Mouse (Mus musculus) limb, embryonic 11.5 days (tissue): ENCODE data around the gene Brix1. TPM values are rescaled to one million over a fixed set of nuclear protein-coding genes. Genes with fewer than 3 reads are reported as not detected.
"Not testable (repeated sequence)": the region's sequence is repeated elsewhere in the genome, so short reads cannot be mapped to it uniquely, and the experiment has no call there.

Source experiments
- ATAC-seq: fragments of 200-750 bp; cut with Nextera tagmentation; 2 replicates; pipeline ENCODE4 v1.8.0; 2017; ENCODE audit warnings: low read depth; ENCODE audit not compliant: insufficient number of reproducible peaks, low FRiP score, low TSS enrichment
- DNase-seq: peaks from one replicate; pipeline ENCODE4 v3.0.0-alpha.2; 2015; ENCODE audit warnings: low spot score
- H3K27ac ChIP-seq: fragments of 300-500 bp; sonication (generic); replicated peaks from 2 replicates; pipeline ENCODE4 v1.5.1; 2014; ENCODE audit warnings: low read depth, mild to moderate bottlenecking, low read length
- H3K27me3 ChIP-seq: fragments of 300-500 bp; sonication (generic); 2 replicates; pipeline ENCODE4 v1.6.1; 2014; ENCODE audit warnings: mild to moderate bottlenecking, low read length, mixed read lengths; ENCODE audit not compliant: control insufficient read depth, insufficient read depth
- H3K36me3 ChIP-seq: fragments of 300-500 bp; sonication (generic); 2 replicates; pipeline ENCODE4 v1.6.1; 2014; ENCODE audit warnings: mild to moderate bottlenecking, low read length, moderate library complexity, mixed read lengths; ENCODE audit not compliant: control insufficient read depth, insufficient read depth
- H3K4me1 ChIP-seq: fragments of 300-500 bp; sonication (generic); 2 replicates; pipeline ENCODE4 v1.6.1; 2014; ENCODE audit warnings: low read length, mixed read lengths; ENCODE audit not compliant: control insufficient read depth, insufficient read depth
- H3K4me2 ChIP-seq: fragments of 300-500 bp; sonication (generic); 2 replicates; pipeline ENCODE4 v1.6.1; 2014; ENCODE audit warnings: low read depth, mild to moderate bottlenecking, moderate library complexity; ENCODE audit not compliant: severe bottlenecking
- H3K4me3 ChIP-seq: fragments of 300-500 bp; sonication (generic); 2 replicates; pipeline ENCODE4 v1.5.1; 2014; ENCODE audit warnings: low read depth, low read length
- H3K9ac ChIP-seq: fragments of 300-500 bp; sonication (generic); 2 replicates; pipeline ENCODE4 v1.6.1; 2014; ENCODE audit warnings: mild to moderate bottlenecking, low read length
- H3K9me3 ChIP-seq: fragments of 300-500 bp; sonication (generic); 2 replicates; pipeline ENCODE4 v1.6.1; 2016; ENCODE audit warnings: low read length; ENCODE audit not compliant: control insufficient read depth
- WGBS: fragments of 180-500 bp; shearing (Covaris S2); extraction: QIAGEN DNeasy Blood & Tissue Kit; methylation state at CpG from one replicate; pipeline ENCODE4 v1.1.7; 2014; 5-methylcytosine and 5-hydroxymethylcytosine counted together
- polyA plus RNA-seq: library from polyadenylated mRNA; unstranded; fragments of >200 nt; fragmentation: Nextera tagmentation; extraction: Ambion mirVana; gene quantifications from 2 replicates; pipeline ENCODE4 v1.2.1, GENCODE M21; 2014

Brix1 gene
- polyA plus RNA-seq, 1 experiment from 2014 or later = 146 TPM

DNA sequence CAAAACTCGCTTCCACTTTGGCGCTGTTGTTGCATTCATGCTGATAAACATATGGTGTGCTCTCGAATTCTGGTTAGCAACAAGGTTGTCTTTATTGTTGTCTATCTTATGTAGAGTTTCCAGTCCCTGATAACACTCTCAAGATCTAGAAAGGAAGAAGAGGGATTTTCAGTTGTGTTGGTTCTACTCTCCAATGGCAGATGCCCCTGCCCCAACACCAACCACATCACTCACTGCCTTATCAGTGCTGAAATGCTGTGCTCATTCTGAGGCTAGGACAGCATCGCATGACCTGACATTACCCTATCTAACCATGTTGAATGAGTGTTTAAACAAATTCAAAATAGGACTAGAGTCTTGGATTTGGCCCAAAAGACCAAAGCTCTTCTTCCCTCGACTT lies 14.3 kb upstream of the Brix1 start:
- Histone ChIP-seq H3K9ac (no peak overlapping the region), H3K4me1 (no peaks in the 10 kb centered on the region), H3K27ac (no peak overlapping the region), H3K4me3 (no peak overlapping the region), H3K9me3 (0 out of 2 replicates have a peak, but pooled peaks cover 2% of the 10 kb centered on the region), H3K36me3 (peaks cover 4% of the 10 kb centered on the region; the same call in 1 of the 2 replicates), H3K4me2 (no peak overlapping the region), H3K27me3 (no peaks in the 10 kb centered on the region)
- ATAC-seq (no peak), DNase-seq (no peak)
- 84% methylated on average over 5 of the region's 5 CpGs for WGBS

DNA sequence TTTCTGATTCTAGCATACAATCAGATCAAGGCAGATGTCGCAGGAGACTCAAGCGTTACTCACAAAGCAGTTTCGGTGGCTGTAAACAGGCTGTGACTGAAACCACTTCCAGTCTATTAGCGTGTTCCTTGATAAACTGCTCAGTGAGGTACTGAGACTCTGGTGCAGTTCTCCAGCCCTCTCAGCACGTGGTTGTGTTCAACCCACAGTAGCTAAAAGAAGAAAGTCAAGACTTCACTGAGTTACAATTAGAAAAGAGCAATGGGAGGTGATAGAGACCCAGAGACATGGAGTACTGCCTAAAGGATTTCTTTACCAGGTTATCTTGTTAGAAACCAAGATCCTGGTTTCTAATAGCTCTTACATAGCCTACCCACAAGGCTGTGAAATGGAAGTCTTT lies 13.8 kb upstream of the Brix1 start:
- no peaks in the 10 kb centered on the region for H3K27me3 ChIP-seq
- H3K27ac ChIP-seq = no peak overlapping the region
- H3K36me3 ChIP-seq = peaks cover 4% of the 10 kb centered on the region; the same call in 1 of the 2 replicates
- WGBS = 82% methylated on average over 5 of the region's 5 CpGs
- no peak overlapping the region for H3K4me3 ChIP-seq
- H3K4me1 ChIP-seq = no peaks in the 10 kb centered on the region
- H3K9ac ChIP-seq = no peak overlapping the region
- H3K9me3 ChIP-seq = 0 out of 2 replicates have a peak, but pooled peaks cover 2% of the 10 kb centered on the region
- no peak for ATAC-seq
- no peak overlapping the region for H3K4me2 ChIP-seq
- no peak for DNase-seq

DNA sequence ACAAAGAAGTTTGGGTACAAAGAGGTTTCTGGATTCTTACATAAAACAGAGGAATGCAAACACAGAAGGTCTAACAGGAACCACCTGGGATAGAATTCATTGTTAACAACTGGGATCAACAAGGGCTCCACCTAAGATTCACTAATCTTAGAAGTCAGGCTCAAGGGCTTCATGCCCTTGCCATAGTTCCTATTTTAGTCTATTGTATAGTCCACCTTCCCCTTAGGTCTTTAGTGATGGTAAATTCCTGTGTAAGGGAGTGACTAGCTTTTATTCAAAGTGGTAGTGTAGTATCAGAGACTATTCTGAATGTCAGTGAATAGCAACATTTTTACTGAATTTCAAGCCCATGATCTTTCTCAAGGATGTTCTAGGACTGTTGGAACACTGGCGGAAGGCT lies 10.9 kb upstream of the Brix1 start:
- not testable (repeated sequence) for H3K9me3 ChIP-seq, H3K4me2 ChIP-seq, H3K4me3 ChIP-seq, ATAC-seq, H3K9ac ChIP-seq, H3K36me3 ChIP-seq, H3K27ac ChIP-seq, DNase-seq, H3K4me1 ChIP-seq, H3K27me3 ChIP-seq
- 95% methylated on average over 1 of the region's 1 CpGs for WGBS

DNA sequence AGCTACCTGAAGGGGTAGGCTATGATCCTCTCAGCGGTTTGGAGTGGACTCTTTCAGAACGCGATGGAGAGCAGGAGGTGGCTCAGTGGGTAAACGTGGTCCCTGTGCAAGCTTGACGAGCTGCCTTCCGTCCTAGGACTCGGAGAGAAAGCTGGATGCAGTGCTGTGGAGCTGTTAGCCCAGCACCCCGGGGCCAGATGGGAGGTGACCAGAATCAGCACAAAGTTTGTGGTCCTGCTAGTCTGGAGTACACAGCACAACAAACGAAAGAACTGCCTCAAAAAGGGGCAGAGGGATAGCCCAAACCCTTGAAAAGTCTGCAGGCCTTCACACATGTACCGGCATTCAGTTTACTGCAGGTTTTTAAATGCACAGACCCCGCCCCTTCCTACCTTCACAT lies 10.2 kb upstream of the Brix1 start:
- Histone ChIP-seq H3K9me3 (0 out of 2 replicates have a peak, but pooled peaks cover 2% of the 10 kb centered on the region), H3K36me3 (peaks cover 8% of the 10 kb centered on the region), H3K4me1 (no peaks in the 10 kb centered on the region), H3K27ac (no peak overlapping the region), H3K4me2 (no peak overlapping the region), H3K27me3 (no peaks in the 10 kb centered on the region), H3K9ac (no peak overlapping the region), H3K4me3 (no peak overlapping the region)
- DNase-seq = no peak
- ATAC-seq = no peak
- 93% methylated on average over 11 of the region's 11 CpGs for WGBS

DNA sequence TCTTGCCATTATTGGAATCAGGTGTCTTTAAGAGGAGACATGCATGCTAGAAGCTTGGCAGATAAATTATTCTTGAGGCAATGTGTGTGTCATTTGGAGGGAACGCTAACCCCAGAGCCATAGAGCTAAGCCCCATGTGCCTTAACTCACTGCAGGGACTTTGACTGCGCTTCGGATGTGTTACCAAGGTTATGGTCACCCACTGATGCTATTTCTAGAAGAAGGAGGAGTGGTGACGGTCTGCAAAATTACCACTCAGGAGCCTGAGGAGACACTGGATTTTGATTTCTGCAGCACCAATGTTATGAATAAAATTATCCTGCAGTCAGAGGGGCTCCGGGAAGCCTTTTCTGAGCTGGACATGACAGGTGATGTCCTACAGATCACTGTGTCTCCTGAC lies 4.4 kb upstream of the Brix1 start:
- H3K9ac ChIP-seq = no peak overlapping the region
- no peaks in the 10 kb centered on the region for H3K9me3 ChIP-seq
- ATAC-seq = no peak
- H3K4me3 ChIP-seq = no peak overlapping the region
- 97% methylated on average over 5 of the region's 5 CpGs for WGBS
- no peaks in the 10 kb centered on the region for H3K4me1 ChIP-seq
- no peak overlapping the region for H3K27ac ChIP-seq
- H3K4me2 ChIP-seq = no peak overlapping the region
- H3K27me3 ChIP-seq = no peaks in the 10 kb centered on the region
- peaks cover 7% of the 10 kb centered on the region; the same call in 1 of the 2 replicates for H3K36me3 ChIP-seq
- no peak for DNase-seq

DNA sequence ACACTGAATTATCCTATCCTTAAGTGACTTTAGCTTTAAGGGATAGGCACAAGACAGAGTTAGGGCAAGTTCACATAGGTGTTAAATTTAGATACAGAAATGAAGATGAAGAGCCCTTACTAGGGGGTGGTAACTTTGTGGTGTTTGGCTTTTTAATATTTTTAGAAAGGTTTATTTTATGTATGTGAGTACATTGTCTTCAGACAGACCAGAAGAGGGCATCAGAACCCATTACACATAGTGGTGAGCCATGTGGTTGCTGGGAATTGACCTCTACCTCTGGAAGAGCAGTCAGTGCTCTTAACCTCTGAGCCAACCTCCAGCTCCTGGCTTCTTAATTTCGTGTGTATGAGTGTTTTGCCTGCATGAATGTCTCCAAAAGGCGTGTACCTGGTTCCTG lies 1.5 kb upstream of the Brix1 start:
- Histone ChIP-seq H3K4me2 (peak overlapping the region; percentile 65; the same call in 1 of the 2 replicates), H3K36me3 (peaks cover 7% of the 10 kb centered on the region; the same call in 1 of the 2 replicates), H3K4me1 (no peaks in the 10 kb centered on the region), H3K27me3 (no peaks in the 10 kb centered on the region), H3K9me3 (no peaks in the 10 kb centered on the region), H3K9ac (no peak overlapping the region), H3K4me3 (0 out of 2 replicates have a peak overlapping the region, but pooled peaks have one; percentile 67), H3K27ac (no peak overlapping the region)
- ATAC-seq (no peak), DNase-seq (no peak)
- WGBS = 63% methylated on average over 2 of the region's 2 CpGs

DNA sequence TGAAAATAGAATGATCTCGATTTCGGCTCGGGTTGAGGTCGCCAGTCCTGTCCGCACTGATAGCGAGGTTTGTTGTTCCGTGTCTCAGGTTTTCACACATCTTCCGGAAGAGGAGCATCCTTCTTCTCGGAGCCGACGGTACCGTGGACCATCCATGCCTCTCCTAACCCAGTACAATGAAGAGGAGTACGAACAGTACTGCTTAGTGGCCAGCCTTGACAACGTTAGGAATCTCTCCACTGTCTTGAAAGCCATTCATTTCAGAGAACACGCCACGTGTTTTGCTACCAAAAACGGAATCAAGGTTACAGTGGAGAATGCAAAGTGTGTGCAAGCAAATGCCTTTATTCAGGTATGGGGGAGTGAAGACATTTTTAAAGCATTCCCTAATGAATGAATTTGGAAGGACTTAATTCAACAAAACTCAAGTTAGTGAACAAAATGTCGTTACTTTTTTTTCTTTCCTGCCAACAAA lies 655 bp upstream of the Brix1 start:
- WGBS = under 1% methylated on average over 18 of the region's 18 CpGs
- peak; percentile 19; the same call in 1 of the 2 replicates for ATAC-seq
- Histone ChIP-seq H3K27ac (no peak overlapping the region), H3K9ac (peak overlapping the region; percentile 85), H3K4me2 (peak overlapping the region; percentile 65), H3K4me1 (no peaks in the 10 kb centered on the region), H3K9me3 (no peaks in the 10 kb centered on the region), H3K36me3 (peaks cover 8% of the 10 kb centered on the region; the same call in 1 of the 2 replicates), H3K27me3 (no peaks in the 10 kb centered on the region), H3K4me3 (peak overlapping the region; percentile 67)
- no peak for DNase-seq

DNA sequence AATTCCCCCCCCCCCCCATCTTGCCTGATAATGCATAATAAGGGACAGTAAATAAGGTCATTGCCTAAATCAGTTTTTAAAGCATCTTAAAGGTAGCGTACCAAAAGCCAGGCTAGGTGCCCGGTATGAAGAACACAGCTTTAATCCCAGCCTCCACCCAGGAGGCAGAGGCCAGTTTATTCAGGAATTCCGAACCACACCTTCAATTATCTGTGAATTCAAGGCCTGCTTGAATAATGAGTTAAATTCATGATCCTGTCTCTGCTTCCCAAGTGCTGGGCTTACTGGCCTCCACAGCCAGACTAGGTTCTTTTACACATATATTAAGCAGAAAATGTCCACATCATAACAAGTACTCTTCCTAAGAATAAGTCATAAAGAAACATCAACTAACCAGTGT lies 14.8 kb downstream of the Brix1 start:
- Histone ChIP-seq H3K4me3 (peak overlapping the region; percentile 59), H3K27ac (no peak overlapping the region), H3K9ac (peak overlapping the region; percentile 78; the same call in 1 of the 2 replicates), H3K36me3 (peaks cover 3% of the 10 kb centered on the region; the same call in 1 of the 2 replicates), H3K9me3 (no peaks in the 10 kb centered on the region), H3K4me1 (no peaks in the 10 kb centered on the region), H3K4me2 (peak overlapping the region; percentile 55), H3K27me3 (no peaks in the 10 kb centered on the region)
- 12% methylated on average over 3 of the region's 3 CpGs for WGBS
- DNase-seq (peak; percentile 27), ATAC-seq (0 out of 2 replicates have a peak, but pooled peaks have one; percentile 18)
